Mouse (Mus musculus) bone marrow, adult 2 months (tissue): ENCODE results near the gene Arap1.

Experiments used
- CTCF ChIP-seq: fragments of 200-500 bp; IDR thresholded peaks from 2 replicates; pipeline ENCODE4 v1.5.1; 2011; ENCODE audit warnings: low read length, control low read depth; ENCODE audit not compliant: control insufficient read depth, insufficient read depth
- POLR2A ChIP-seq: fragments of 200-500 bp; IDR thresholded peaks from 2 replicates; pipeline ENCODE4 v1.6.1; 2011; ENCODE audit warnings: low read depth, mild to moderate bottlenecking, control low read depth, low read length, borderline replicate concordance; ENCODE audit not compliant: control insufficient read depth

DNA sequence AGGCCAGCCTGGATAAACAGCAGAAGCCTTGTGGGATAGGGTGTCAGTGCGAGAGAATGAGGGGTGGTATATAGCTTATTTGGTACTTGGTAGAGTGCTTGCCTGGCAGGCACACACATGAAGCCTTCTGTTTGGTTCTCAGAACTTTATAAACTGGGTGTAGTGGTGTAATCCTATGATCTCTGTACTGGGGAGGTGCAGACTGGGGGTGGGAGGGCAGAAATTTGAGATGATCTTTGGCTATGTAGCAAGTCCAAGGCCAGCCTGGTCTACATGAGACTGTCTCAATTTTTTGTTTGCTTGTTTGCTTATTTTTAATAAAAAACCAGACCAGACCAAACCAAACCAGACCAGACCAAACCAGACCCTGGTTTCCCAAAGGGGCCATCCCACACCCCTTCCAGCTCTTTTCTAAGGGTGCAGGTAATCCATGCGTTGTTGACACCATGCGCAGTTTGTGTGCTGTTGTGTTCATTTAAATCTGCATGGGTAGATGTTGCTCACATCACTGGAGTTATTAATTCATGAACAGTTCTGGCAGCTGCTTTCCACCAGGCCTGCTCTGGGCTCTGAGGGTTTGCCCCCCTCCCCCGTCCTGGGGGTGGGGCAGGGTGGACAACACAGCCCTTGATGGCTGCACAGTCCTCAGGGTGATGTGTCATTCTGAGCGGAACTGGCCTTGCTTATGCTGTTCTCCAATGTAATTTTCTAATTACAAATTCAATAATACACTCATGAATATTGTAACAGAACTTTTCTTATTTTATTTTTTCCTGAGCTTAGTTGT is 15.6 kb upstream of the Arap1 start:
- TF ChIP-seq CTCF (no peak), POLR2A (no peak)
